Mouse (Mus musculus): ENCODE measurements around the gene Cd63.

The Cd63 gene

GRCm38 (mm10) chr10:128908778-128909448 lies 8.1 kb downstream of the Cd63 start:
- no peak for DNase-seq

GRCm38 (mm10) chr10:128909567-128910028 lies 8.8 kb downstream of the Cd63 start:
- peak; percentile 86 to 94 for DNase-seq

GRCm38 (mm10) chr10:128910066-128910841 lies 9.5 kb downstream of the Cd63 start:
- DNase-seq: peak; percentile 55 to 71

- DNase-seq: no peak
These were observed 10.6 kb downstream of the Cd63 start for GRCm38 (mm10) chr10:128911430-128911829.

GRCm38 (mm10) chr10:128912268-128912667 lies 11.5 kb downstream of the Cd63 start:
- DNase-seq: no peak

- DNase-seq: no peak
These were observed 12.0 kb downstream of the Cd63 start for GRCm38 (mm10) chr10:128912791-128913190.

GRCm38 (mm10) chr10:128913219-128913618 lies 12.4 kb downstream of the Cd63 start:
- DNase-seq: peak; percentile 85 to 92

- no peak for DNase-seq
These were observed 12.9 kb downstream of the Cd63 start for GRCm38 (mm10) chr10:128913696-128914095.

- no peak for DNase-seq
These were observed 14.8 kb downstream of the Cd63 start for GRCm38 (mm10) chr10:128915550-128915949.

- DNase-seq: no peak
These were observed 15.9 kb downstream of the Cd63 start for GRCm38 (mm10) chr10:128916665-128917064.

GRCm38 (mm10) chr10:128917400-128917799 lies 16.6 kb downstream of the Cd63 start:
- no peak for DNase-seq

GRCm38 (mm10) chr10:128918246-128918645 lies 17.5 kb downstream of the Cd63 start:
- DNase-seq: peak in 1 of 2 experiments; percentile 64

- peak in 1 of 2 experiments; percentile 53 for DNase-seq
These were observed 18.4 kb downstream of the Cd63 start for GRCm38 (mm10) chr10:128919203-128919631.

- no peak for DNase-seq
These were observed 19.2 kb downstream of the Cd63 start for GRCm38 (mm10) chr10:128919966-128920365.

- peak in 1 of 2 experiments; percentile 53 for DNase-seq
These were observed 20.0 kb downstream of the Cd63 start for GRCm38 (mm10) chr10:128920736-128921161.

GRCm38 (mm10) chr10:128921251-128921650 lies 20.5 kb downstream of the Cd63 start:
- DNase-seq: no peak

GRCm38 (mm10) chr10:128921883-128922821 lies 21.4 kb downstream of the Cd63 start:
- DNase-seq: no peak

- DNase-seq: no peak
These were observed 21.9 kb downstream of the Cd63 start, which contains the start of gene Rdh5 for GRCm38 (mm10) chr10:128922822-128923012. TSS of gene Rdh5 (minus strand) at chr10:128922888.

GRCm38 (mm10) chr10:128923013-128923691 lies 22.4 kb downstream of the Cd63 start:
- peak; percentile 97 to 98 for DNase-seq

GRCm38 (mm10) chr10:128923935-128924334 lies 23.1 kb downstream of the Cd63 start, which contains the start of gene Bloc1s1:
TSS of gene Bloc1s1 (minus strand) at chr10:128924035.
- no peak for DNase-seq

GRCm38 (mm10) chr10:128928356-128928755 lies 27.6 kb downstream of the Cd63 start:
- DNase-seq: no peak

- peak; percentile 65 to 83 for DNase-seq
These were observed 29.0 kb downstream of the Cd63 start for GRCm38 (mm10) chr10:128929638-128930378.

Measured in lung, postnatal 4 days (tissue).